ENCODE assay signal across 8 mouse cellular contexts in genomic region chr11:48789973-48790823, GRCm38 (mm10). TPM values are rescaled to one million over a fixed set of nuclear protein-coding genes. Genes with fewer than 3 reads are reported as not detected.
A peak's percentile ranks its signal among the peaks of the same experiment; 100 is the strongest.
DNase-seq lines count a peak whose midpoint lies in the region; ATAC-seq and TF ChIP-seq lines count a peak whose summit lies in the region.

No protein-coding gene starts in this region.

- peak overlapping the region; percentile 59 for H3K9ac ChIP-seq in embryonic facial prominence, embryonic 13.5 days
- H3K9ac ChIP-seq in heart, adult 2 months (ENCODE audit: low read depth, low read length): no peak overlapping the region
- H3K9ac ChIP-seq in limb, embryonic 14.5 days (ENCODE audit: low read depth, low read length, severe bottlenecking): no peak overlapping the region
- H3K9ac ChIP-seq in midbrain, postnatal 0 days (replicated peaks; ENCODE audit: low read length, poor library complexity, severe bottlenecking): no peak overlapping the region; the same call in 1 of the 2 replicates

- TF ChIP-seq CTCF in heart, adult 2 months (IDR thresholded peaks at IDR 0.05): peak; percentile 96
- TF ChIP-seq CTCF in midbrain, postnatal 0 days (IDR thresholded peaks at IDR 0.05): peak; percentile 89

- peak overlapping the region; percentile 27 for H3K4me3 ChIP-seq in embryonic facial prominence, embryonic 13.5 days
- peak overlapping the region; percentile 31; the same call in 1 of the 2 replicates for H3K4me3 ChIP-seq in heart, adult 2 months
- H3K4me3 ChIP-seq in limb, embryonic 14.5 days (replicated peaks; ENCODE audit: low read length): peak overlapping the region; percentile 18; the same call in 1 of the 2 replicates
- peak overlapping the region; percentile 15 for H3K4me3 ChIP-seq in midbrain, postnatal 0 days (ENCODE audit: low read depth, low read length)

- no peaks in the 10 kb centered on the region; the same call in 1 of the 2 replicates for H3K4me1 ChIP-seq in embryonic facial prominence, embryonic 13.5 days
- no peaks in the 10 kb centered on the region for H3K4me1 ChIP-seq in heart, adult 2 months (ENCODE audit: control insufficient read depth, insufficient read depth, low read length)
- H3K4me1 ChIP-seq in limb, embryonic 14.5 days (ENCODE audit: control insufficient read depth, insufficient read depth, low read length): 0 out of 2 replicates have a peak, but pooled peaks cover 2% of the 10 kb centered on the region
- H3K4me1 ChIP-seq in midbrain, postnatal 0 days (ENCODE audit: insufficient read depth, low read length): no peaks in the 10 kb centered on the region

- no peak for ATAC-seq in embryonic facial prominence, embryonic 13.5 days (ENCODE audit: insufficient number of reproducible peaks, insufficient read depth, low FRiP score, low TSS enrichment, low read depth)
- ATAC-seq in limb, embryonic 14.5 days (ENCODE audit: low FRiP score, low read depth): peak; percentile 69; the same call in 1 of the 2 replicates
- peak; percentile 55; the same call in 1 of the 2 replicates for ATAC-seq in midbrain, postnatal 0 days (ENCODE audit: low FRiP score)

- DNase-seq in 3134 (ENCODE audit: extremely low read depth, insufficient read length, low spot score): peak; percentile 69
- peak; percentile 89 to 93 for DNase-seq in adrenal gland, postnatal 36 days
- DNase-seq in heart, adult 2 months: peak; percentile 85 to 91
- peak; percentile 92 for DNase-seq in kidney, adult 9 months
- peak; percentile 85 for DNase-seq in limb, embryonic 14.5 days (ENCODE audit: low spot score)
- peak; percentile 84 for DNase-seq in midbrain, postnatal 0 days (ENCODE audit: low spot score)
- peak; percentile 70 to 79 for DNase-seq in spleen, postnatal 14 days (ENCODE audit: low spot score in 2 of 2)

- TF ChIP-seq POLR2A in heart, adult 2 months (IDR thresholded peaks at IDR 0.05; ENCODE audit: insufficient read depth, low read depth, low read length): no peak
- TF ChIP-seq POLR2A in limb, embryonic 14.5 days (IDR thresholded peaks at IDR 0.05; ENCODE audit: borderline replicate concordance, extremely low read depth, insufficient read depth, insufficient read length): no peak

- no peaks in the 10 kb centered on the region for H3K79me2 ChIP-seq in heart, adult 2 months (replicated peaks; ENCODE audit: control insufficient read depth, insufficient read depth, low read length)

- no peaks in the 10 kb centered on the region for H3K36me3 ChIP-seq in embryonic facial prominence, embryonic 13.5 days
- no peaks in the 10 kb centered on the region for H3K36me3 ChIP-seq in heart, adult 2 months (ENCODE audit: control insufficient read depth, insufficient read depth, low read length)
- no peaks in the 10 kb centered on the region for H3K36me3 ChIP-seq in limb, embryonic 14.5 days (ENCODE audit: control insufficient read depth, insufficient read depth, low read length)
- H3K36me3 ChIP-seq in midbrain, postnatal 0 days (ENCODE audit: insufficient read depth, low read length): no peaks in the 10 kb centered on the region

- WGBS in embryonic facial prominence, embryonic 13.5 days: 15% methylated on average over 20 of the region's 20 CpGs
- 13% methylated on average over 20 of the region's 20 CpGs for WGBS in heart, adult 2 months
- 18% methylated on average over 20 of the region's 20 CpGs for WGBS in limb, embryonic 14.5 days
- WGBS in midbrain, postnatal 0 days: 16% methylated on average over 20 of the region's 20 CpGs

- H3K27me3 ChIP-seq in embryonic facial prominence, embryonic 13.5 days: no peaks in the 10 kb centered on the region
- H3K27me3 ChIP-seq in heart, adult 2 months (ENCODE audit: control insufficient read depth, insufficient read depth, low read length): no peaks in the 10 kb centered on the region
- H3K27me3 ChIP-seq in limb, embryonic 14.5 days (ENCODE audit: control insufficient read depth, insufficient read depth, low read length): no peaks in the 10 kb centered on the region
- no peaks in the 10 kb centered on the region for H3K27me3 ChIP-seq in midbrain, postnatal 0 days (ENCODE audit: insufficient read depth, low read length)

- H3K4me2 ChIP-seq in embryonic facial prominence, embryonic 13.5 days: peak overlapping the region; percentile 57
- H3K4me2 ChIP-seq in limb, embryonic 14.5 days (replicated peaks; ENCODE audit: low read depth, low read length, severe bottlenecking): peak overlapping the region; percentile 40
- peak overlapping the region; percentile 42 for H3K4me2 ChIP-seq in midbrain, postnatal 0 days (ENCODE audit: low read depth, low read length, poor library complexity, severe bottlenecking)

- H3K27ac ChIP-seq in embryonic facial prominence, embryonic 13.5 days: no peak overlapping the region
- peak overlapping the region; percentile 6; the same call in 1 of the 2 replicates for H3K27ac ChIP-seq in heart, adult 2 months
- no peak overlapping the region for H3K27ac ChIP-seq in limb, embryonic 14.5 days (replicated peaks; ENCODE audit: low read depth, low read length)
- H3K27ac ChIP-seq in midbrain, postnatal 0 days (ENCODE audit: low read depth, low read length): no peak overlapping the region

- 0 out of 2 replicates have a peak, but pooled peaks have one; percentile 38 for TF ChIP-seq EP300 in heart, adult 2 months (IDR thresholded peaks at IDR 0.05; ENCODE audit: insufficient read depth, low read depth, low read length)

- intact Hi-C loops in heart, adult 2 months (cut with DNase I): loop anchor here (1.0 to 5.0 kb wide), 3 partner anchors 69 to 482 kb away; no protein-coding TSS in a partner anchor

- H3K9me3 ChIP-seq in embryonic facial prominence, embryonic 13.5 days: no peaks in the 10 kb centered on the region
- H3K9me3 ChIP-seq in limb, embryonic 14.5 days (ENCODE audit: control insufficient read depth, low read length): no peaks in the 10 kb centered on the region
- no peaks in the 10 kb centered on the region for H3K9me3 ChIP-seq in midbrain, postnatal 0 days (ENCODE audit: low read length)

RNA-seq across cellular contexts. Expression of gene Rack1, which starts 9.9 kb away (rescaled TPM):
- total RNA-seq in adrenal gland, postnatal 36 days (2021): 100 to 1,000 TPM; 711 to 729 TPM
- polyA plus RNA-seq in embryonic facial prominence, embryonic 13.5 days (2015; fragmentation: Nextera tagmentation; extraction: Ambion mirVana): 729 and 806 TPM in 2 replicates
- total RNA-seq in heart, adult 2 months (2021): 100 to 1,000 TPM; 337 to 437 TPM
- polyA plus RNA-seq in heart, adult 2 months (2012; rRNA removed): 867 and 1,301 TPM in 2 replicates
- 2,038 and 2,666 TPM in 2 replicates for polyA plus RNA-seq in limb, embryonic 14.5 days (2012; rRNA removed)
- polyA plus RNA-seq in limb, embryonic 14.5 days (2014; fragmentation: Nextera tagmentation; extraction: Ambion mirVana): 939 and 995 TPM in 2 replicates
- 932 and 1,043 TPM in 2 replicates for total RNA-seq in midbrain, postnatal 0 days (2014; rRNA removed)
- 317 and 331 TPM in 2 replicates for polyA plus RNA-seq in midbrain, postnatal 0 days (2015; fragmentation: Nextera tagmentation; extraction: Ambion mirVana)

RNA-seq across cellular contexts. Expression of gene Trim41, which starts 27.0 kb away (rescaled TPM):
- total RNA-seq in adrenal gland, postnatal 36 days (2021): 10 to 100 TPM; 32.9 to 45.2 TPM
- polyA plus RNA-seq in embryonic facial prominence, embryonic 13.5 days (2015; fragmentation: Nextera tagmentation; extraction: Ambion mirVana): 8.3 and 8.7 TPM in 2 replicates
- total RNA-seq in heart, adult 2 months (2021): 10 to 100 TPM; 19.8 to 19.9 TPM
- 19.1 and 19.3 TPM in 2 replicates for polyA plus RNA-seq in heart, adult 2 months (2012; rRNA removed)
- polyA plus RNA-seq in limb, embryonic 14.5 days (2012; rRNA removed): 51.5 and 52.4 TPM in 2 replicates
- 5.5 and 7.0 TPM in 2 replicates for polyA plus RNA-seq in limb, embryonic 14.5 days (2014; fragmentation: Nextera tagmentation; extraction: Ambion mirVana)
- 38.9 and 41.5 TPM in 2 replicates for total RNA-seq in midbrain, postnatal 0 days (2014; rRNA removed)
- polyA plus RNA-seq in midbrain, postnatal 0 days (2015; fragmentation: Nextera tagmentation; extraction: Ambion mirVana): 5.0 and 5.1 TPM in 2 replicates

RNA-seq across cellular contexts. Expression of gene Trim7, which starts 35.7 kb away (rescaled TPM):
- 1 to 10 TPM; 6.4 to 8.6 TPM for total RNA-seq in adrenal gland, postnatal 36 days (2021)
- polyA plus RNA-seq in embryonic facial prominence, embryonic 13.5 days (2015; fragmentation: Nextera tagmentation; extraction: Ambion mirVana): 1.0 and 1.1 TPM in 2 replicates
- total RNA-seq in heart, adult 2 months (2021): 10 to 100 TPM; 18.2 to 18.4 TPM
- 27.9 and 32.6 TPM in 2 replicates for polyA plus RNA-seq in heart, adult 2 months (2012; rRNA removed)
- 2.6 and 2.9 TPM in 2 replicates for polyA plus RNA-seq in limb, embryonic 14.5 days (2012; rRNA removed)
- 1.2 and 2.0 TPM in 2 replicates for polyA plus RNA-seq in limb, embryonic 14.5 days (2014; fragmentation: Nextera tagmentation; extraction: Ambion mirVana)
- 7.7 and 8.6 TPM in 2 replicates for total RNA-seq in midbrain, postnatal 0 days (2014; rRNA removed)
- polyA plus RNA-seq in midbrain, postnatal 0 days (2015; fragmentation: Nextera tagmentation; extraction: Ambion mirVana): 3.4 and 3.7 TPM in 2 replicates

RNA-seq across cellular contexts. Expression of gene Gm12184, which starts 36.3 kb away (rescaled TPM):
- total RNA-seq in adrenal gland, postnatal 36 days (2021): 1 to 10 TPM; 1.4 to 3.2 TPM
- polyA plus RNA-seq in embryonic facial prominence, embryonic 13.5 days (2015; fragmentation: Nextera tagmentation; extraction: Ambion mirVana): 3.4 and 3.6 TPM in 2 replicates
- 1 to 10 TPM; 3.8 to 3.9 TPM for total RNA-seq in heart, adult 2 months (2021)
- polyA plus RNA-seq in heart, adult 2 months (2012; rRNA removed): 18.8 and 28.2 TPM in 2 replicates
- 42.1 and 55.1 TPM in 2 replicates for polyA plus RNA-seq in limb, embryonic 14.5 days (2012; rRNA removed)
- polyA plus RNA-seq in limb, embryonic 14.5 days (2014; fragmentation: Nextera tagmentation; extraction: Ambion mirVana): 7.9 and 14.8 TPM in 2 replicates
- 4.3 and 8.2 TPM in 2 replicates for total RNA-seq in midbrain, postnatal 0 days (2014; rRNA removed)
- 2.4 and 3.0 TPM in 2 replicates for polyA plus RNA-seq in midbrain, postnatal 0 days (2015; fragmentation: Nextera tagmentation; extraction: Ambion mirVana)
